Mouse (Mus musculus) midbrain, embryonic 15.5 days (tissue): Measurements from ENCODE around the gene Atp1a4. TPM values are rescaled to one million over a fixed set of nuclear protein-coding genes. Genes with fewer than 3 reads are reported as not detected.

ENCODE experiments used
- ATAC-seq: fragments of 200-750 bp; cut with Nextera tagmentation; replicated peaks from 2 replicates; pipeline ENCODE4 v1.8.0; 2017; ENCODE audit warnings: moderate TSS enrichment
- H3K27ac ChIP-seq: fragments of 300-500 bp; sonication (generic); 2 replicates; pipeline ENCODE4 v1.5.1; 2015; ENCODE audit warnings: mild to moderate bottlenecking, inconsistent platforms
- H3K27me3 ChIP-seq: fragments of 300-500 bp; sonication (generic); replicated peaks from 2 replicates; pipeline ENCODE4 v1.6.1; 2015; ENCODE audit warnings: inconsistent platforms
- H3K36me3 ChIP-seq: fragments of 300-500 bp; sonication (generic); replicated peaks from 2 replicates; pipeline ENCODE4 v1.6.1; 2015; ENCODE audit warnings: inconsistent platforms
- H3K4me1 ChIP-seq: fragments of 300-500 bp; sonication (generic); 2 replicates; pipeline ENCODE4 v1.6.1; 2015; ENCODE audit warnings: inconsistent platforms
- H3K4me2 ChIP-seq: fragments of 300-500 bp; sonication (generic); 2 replicates; pipeline ENCODE4 v1.6.1; 2015; ENCODE audit warnings: inconsistent platforms, mild to moderate bottlenecking, moderate library complexity
- H3K4me3 ChIP-seq: fragments of 300-500 bp; sonication (generic); 2 replicates; pipeline ENCODE4 v1.5.1; 2015; ENCODE audit warnings: mild to moderate bottlenecking, inconsistent platforms
- H3K9ac ChIP-seq: fragments of 300-500 bp; sonication (generic); 2 replicates; pipeline ENCODE4 v1.6.1; 2015; ENCODE audit warnings: mild to moderate bottlenecking, inconsistent platforms
- H3K9me3 ChIP-seq: fragments of 300-500 bp; sonication (generic); 2 replicates; pipeline ENCODE4 v1.6.1; 2016; ENCODE audit warnings: inconsistent platforms
- WGBS: fragments of 180-500 bp; shearing (Covaris S2); methylation state at CpG from one replicate; pipeline ENCODE4 v1.1.7; 2015; ENCODE audit warnings: mixed read lengths; 5-methylcytosine and 5-hydroxymethylcytosine counted together
- polyA plus RNA-seq: library from polyadenylated mRNA; unstranded; fragments of >200 nt; fragmentation: Nextera tagmentation; extraction: Ambion mirVana; gene quantifications from 2 replicates; pipeline ENCODE4 v1.2.1, GENCODE M21; 2015

The Atp1a4 gene
- polyA plus RNA-seq, 1 experiment from 2014 or later, result not detected

DNA sequence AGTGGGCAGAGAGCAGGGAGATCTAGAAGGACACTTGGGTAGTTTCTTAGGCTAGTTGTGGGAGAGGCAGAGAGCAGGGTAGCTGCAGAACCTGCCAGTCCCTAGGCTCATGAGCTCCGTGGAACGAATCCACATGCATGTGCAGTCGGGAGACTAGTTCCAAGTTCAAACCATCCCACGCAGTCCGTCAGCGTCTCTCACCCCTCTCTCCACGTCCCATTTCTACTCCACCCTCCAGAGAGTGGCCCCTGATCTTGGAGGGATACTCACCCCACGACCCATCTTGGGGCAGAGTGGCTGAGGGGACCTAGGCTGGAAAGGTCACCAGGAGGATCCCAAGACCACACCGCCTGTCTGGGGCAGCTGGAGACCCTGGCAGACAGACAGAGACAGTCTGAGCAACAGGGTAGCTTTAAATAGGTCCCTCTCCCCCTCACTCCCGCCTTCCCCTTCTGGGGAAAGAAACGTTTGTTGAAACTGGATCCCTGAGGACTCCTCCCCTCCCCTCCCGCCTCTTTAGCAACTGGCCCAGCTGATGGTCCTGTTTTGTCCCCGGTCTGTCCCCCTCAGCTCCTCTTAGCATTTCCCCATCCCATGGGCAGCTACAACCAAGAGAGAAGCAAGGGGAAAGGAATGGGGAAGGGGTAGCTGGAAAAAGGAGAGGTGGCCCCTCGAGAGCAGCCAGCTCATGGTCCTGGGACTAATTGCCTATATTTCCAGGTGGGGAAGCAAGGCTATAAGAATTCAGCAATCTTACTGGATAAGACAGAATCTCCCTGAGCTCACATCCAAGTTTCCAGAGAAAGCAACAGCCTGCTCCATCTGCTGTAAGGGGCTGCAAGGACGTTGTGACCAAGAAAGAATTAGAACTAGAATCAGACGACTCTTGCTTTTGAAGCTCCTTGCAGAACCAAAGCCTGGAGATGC, 39.7 kb upstream of the Atp1a4 start, which contains the start of gene Atp1a2:
Atp1a2 (minus strand) TSS at position 454 of the 927 bp plus-strand sequence.
- ATAC-seq, result no peak
- H3K4me2 ChIP-seq, result peak within 1 kb of the TSS; percentile 28
- peak within 1 kb of the TSS; percentile 22 for H3K4me3 ChIP-seq
- H3K9me3 ChIP-seq, result no peaks in the 10 kb centered on the region
- H3K9ac ChIP-seq, result 0 out of 2 replicates have a peak within 1 kb of the TSS, but pooled peaks have one; percentile 14
- 10% methylated on average over 16 of the region's 16 CpGs for WGBS
- peak within 1 kb of the TSS; percentile 72 for H3K27ac ChIP-seq
- no peaks in the 10 kb centered on the region for H3K27me3 ChIP-seq
- H3K36me3 ChIP-seq, result no peaks in the 10 kb centered on the region
- peaks cover 20% of the 10 kb centered on the region for H3K4me1 ChIP-seq

DNA sequence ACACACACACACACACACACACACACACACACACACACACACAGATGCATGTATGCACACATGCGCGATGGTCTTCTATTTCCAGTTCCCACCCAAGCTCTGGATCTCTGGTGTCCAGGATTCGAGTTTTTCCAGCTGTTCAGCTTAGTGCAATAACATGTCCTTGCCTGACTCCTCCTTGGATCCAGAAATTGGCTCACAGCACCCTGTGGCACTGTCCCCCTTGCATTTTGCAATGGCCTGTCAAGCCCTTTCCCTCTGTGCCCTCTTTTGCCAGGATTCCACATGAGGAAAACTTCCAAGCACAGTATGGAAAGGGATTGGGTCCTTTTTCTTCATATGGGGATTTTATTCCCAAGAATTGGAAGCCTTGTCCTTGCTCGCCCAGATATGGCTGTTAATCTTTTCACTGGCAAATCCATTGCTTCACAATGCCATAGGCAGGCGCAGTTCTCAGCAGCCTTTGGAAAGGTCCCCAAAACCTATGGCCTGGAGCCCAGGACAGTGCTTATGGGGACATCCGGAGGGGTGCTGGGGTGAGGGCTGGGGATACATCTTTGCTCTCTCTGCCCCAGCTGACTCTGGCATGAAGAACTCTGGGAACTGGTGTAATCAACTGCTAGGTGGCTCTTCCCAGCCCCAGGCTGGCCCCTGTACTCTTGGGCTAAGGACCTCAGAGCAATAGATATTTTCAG, 38.7 kb upstream of the Atp1a4 start:
- Histone ChIP-seq H3K4me2 (peak overlapping the region; percentile 28), H3K4me3 (peak overlapping the region; percentile 22), H3K9ac (0 out of 2 replicates have a peak overlapping the region, but pooled peaks have one; percentile 14), H3K27ac (peak overlapping the region; percentile 72), H3K4me1 (peaks cover 18% of the 10 kb centered on the region), H3K9me3 (no peaks in the 10 kb centered on the region), H3K36me3 (no peaks in the 10 kb centered on the region), H3K27me3 (no peaks in the 10 kb centered on the region)
- no peak for ATAC-seq
- 75% methylated on average over 6 of the region's 6 CpGs for WGBS

DNA sequence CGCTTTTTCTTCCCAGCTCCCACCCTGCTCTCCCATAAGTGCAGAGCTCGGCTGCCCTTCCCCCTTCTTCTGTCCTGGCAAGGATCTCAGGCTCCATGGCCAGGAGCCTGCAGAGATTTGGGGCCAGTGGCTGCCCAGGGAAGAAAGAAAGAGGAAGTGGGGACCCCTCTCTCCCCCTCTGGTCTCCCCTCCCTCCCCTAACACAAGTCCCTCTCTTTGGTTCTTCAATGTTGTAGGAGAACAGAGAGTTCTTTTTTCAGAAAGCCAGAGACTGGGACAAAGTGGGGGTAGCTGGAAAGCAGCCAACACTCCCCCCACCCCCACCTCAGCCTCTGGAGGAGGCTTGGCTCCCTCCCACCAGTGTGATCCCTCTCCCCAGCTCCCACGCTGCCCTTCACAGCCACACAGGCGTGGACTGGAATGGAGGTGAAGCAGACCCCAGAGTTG, 37.6 kb upstream of the Atp1a4 start:
- Histone ChIP-seq H3K27me3 (no peaks in the 10 kb centered on the region), H3K27ac (peak overlapping the region; percentile 72), H3K9ac (no peak overlapping the region), H3K36me3 (no peaks in the 10 kb centered on the region), H3K4me1 (peaks cover 8% of the 10 kb centered on the region), H3K9me3 (no peaks in the 10 kb centered on the region), H3K4me2 (peak overlapping the region; percentile 28; the same call in 1 of the 2 replicates), H3K4me3 (peak overlapping the region; percentile 22; the same call in 1 of the 2 replicates)
- peak; percentile 73 for ATAC-seq
- 35% methylated on average over 4 of the region's 4 CpGs for WGBS

DNA sequence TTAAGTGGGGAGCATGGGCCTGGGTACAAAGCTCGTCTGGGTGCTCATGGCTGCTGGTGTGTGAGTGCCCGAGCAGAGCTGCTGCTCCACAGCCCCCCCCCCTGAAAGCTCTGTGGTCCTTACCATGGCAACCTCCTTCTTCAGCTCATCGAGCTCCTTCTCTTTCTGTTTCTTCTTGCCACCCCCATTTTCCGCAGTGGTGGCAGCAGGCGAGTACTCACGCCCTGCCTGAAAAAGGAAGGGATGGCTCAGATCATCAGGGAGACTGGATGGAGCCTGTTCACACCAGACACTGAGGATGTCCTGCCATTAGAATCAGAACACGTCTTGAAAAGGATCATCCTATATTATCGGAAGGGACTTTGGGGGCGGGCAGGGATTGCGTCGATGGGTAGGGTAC, 35.2 kb upstream of the Atp1a4 start:
- no peaks in the 10 kb centered on the region for H3K27me3 ChIP-seq
- no peak overlapping the region for H3K4me3 ChIP-seq
- H3K9ac ChIP-seq, result no peak overlapping the region
- WGBS, result 82% methylated on average over 11 of the region's 11 CpGs
- no peaks in the 10 kb centered on the region for H3K36me3 ChIP-seq
- H3K27ac ChIP-seq, result no peak overlapping the region
- peaks cover 7% of the 10 kb centered on the region; the same call in 1 of the 2 replicates for H3K4me1 ChIP-seq
- no peak overlapping the region for H3K4me2 ChIP-seq
- no peaks in the 10 kb centered on the region for H3K9me3 ChIP-seq
- no peak for ATAC-seq

DNA sequence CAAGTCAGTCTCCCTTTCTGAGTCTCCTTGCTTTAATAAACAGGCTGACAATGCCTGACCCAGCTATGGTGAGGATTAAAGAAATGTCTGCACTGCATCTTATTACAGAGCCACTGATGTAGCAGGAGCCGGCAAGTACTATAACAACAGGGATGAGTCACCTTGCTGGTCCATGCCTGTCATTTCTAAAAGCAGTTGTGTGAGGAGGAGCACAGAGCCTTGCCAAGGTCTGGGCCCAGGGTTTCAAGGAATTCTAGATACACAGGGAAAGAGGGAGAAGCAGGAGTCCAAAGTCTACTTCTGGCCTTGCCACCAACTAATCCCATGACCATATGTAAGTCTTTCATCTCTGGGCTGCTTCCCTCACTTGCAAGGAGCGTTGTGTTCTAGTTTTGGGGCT, 34.7 kb upstream of the Atp1a4 start:
- no peaks in the 10 kb centered on the region for H3K27me3 ChIP-seq
- ATAC-seq, result no peak
- H3K4me1 ChIP-seq, result peaks cover 7% of the 10 kb centered on the region; the same call in 1 of the 2 replicates
- H3K9me3 ChIP-seq, result no peaks in the 10 kb centered on the region
- H3K4me2 ChIP-seq, result no peak overlapping the region
- H3K36me3 ChIP-seq, result no peaks in the 10 kb centered on the region
- no peak overlapping the region for H3K27ac ChIP-seq
- H3K9ac ChIP-seq, result no peak overlapping the region
- 81% methylated on average over 2 of the region's 2 CpGs for WGBS
- H3K4me3 ChIP-seq, result no peak overlapping the region

DNA sequence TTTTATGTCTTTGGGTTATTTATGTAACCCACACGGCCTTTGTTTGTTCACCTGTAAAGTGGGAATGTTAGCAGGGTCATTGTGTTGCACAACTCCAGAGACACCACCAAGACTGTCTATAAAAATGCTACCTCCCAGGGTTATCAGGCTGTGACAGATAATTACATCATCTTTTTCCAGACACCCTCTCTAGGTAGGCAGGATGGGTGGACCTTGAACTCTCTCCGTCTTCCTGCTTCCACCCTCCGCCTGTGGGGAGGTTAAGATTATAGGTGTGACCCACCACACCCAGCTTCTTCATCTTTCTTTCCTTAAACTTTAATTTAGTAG, 31.4 kb upstream of the Atp1a4 start:
- Histone ChIP-seq H3K9ac (no peak overlapping the region), H3K4me2 (no peak overlapping the region), H3K4me1 (0 out of 2 replicates have a peak, but pooled peaks cover 2% of the 10 kb centered on the region), H3K36me3 (no peaks in the 10 kb centered on the region), H3K9me3 (no peaks in the 10 kb centered on the region), H3K27me3 (no peaks in the 10 kb centered on the region), H3K4me3 (no peak overlapping the region), H3K27ac (no peak overlapping the region)
- ATAC-seq, result no peak
- WGBS, result 92% methylated on average over 3 of the region's 3 CpGs

DNA sequence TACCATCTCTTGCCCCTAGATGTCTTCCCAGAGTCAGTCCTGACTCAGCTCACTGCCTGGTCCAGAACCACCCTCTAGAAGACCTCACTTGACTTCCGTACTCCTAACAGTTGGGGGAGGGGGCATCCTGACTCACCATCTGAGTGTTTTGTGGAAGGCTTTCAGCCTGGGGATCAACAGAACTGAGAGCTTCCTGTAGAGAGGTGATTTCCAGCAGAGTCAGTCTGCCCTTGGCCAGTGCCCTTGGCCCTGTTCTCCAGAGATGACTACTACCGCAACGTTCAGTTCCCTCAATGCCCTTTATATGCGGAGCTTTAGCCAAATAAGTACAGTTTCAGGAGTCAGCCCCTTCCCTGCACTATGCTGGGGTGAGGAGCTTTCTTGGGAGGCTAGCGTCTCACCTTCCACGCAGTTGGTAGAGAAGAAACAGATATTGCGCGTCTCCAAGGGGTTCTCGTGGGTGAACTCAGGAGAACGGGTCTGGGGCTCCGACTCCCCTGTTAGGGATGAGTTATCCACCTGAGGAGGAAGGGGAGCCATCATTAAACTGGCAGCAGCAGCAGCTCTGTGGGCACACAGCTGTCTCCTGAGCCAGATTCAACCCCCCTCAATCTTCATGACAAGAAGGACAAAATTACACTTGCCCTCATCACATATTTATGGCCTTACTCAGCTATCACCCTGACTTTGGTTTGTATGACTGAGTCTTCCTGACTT, 30.8 kb upstream of the Atp1a4 start:
- H3K27ac ChIP-seq, result no peak overlapping the region
- H3K36me3 ChIP-seq, result no peaks in the 10 kb centered on the region
- H3K4me1 ChIP-seq, result no peaks in the 10 kb centered on the region
- H3K27me3 ChIP-seq, result no peaks in the 10 kb centered on the region
- ATAC-seq, result no peak
- no peak overlapping the region for H3K4me2 ChIP-seq
- 92% methylated on average over 11 of the region's 11 CpGs for WGBS
- no peaks in the 10 kb centered on the region for H3K9me3 ChIP-seq
- H3K9ac ChIP-seq, result no peak overlapping the region
- H3K4me3 ChIP-seq, result no peak overlapping the region

DNA sequence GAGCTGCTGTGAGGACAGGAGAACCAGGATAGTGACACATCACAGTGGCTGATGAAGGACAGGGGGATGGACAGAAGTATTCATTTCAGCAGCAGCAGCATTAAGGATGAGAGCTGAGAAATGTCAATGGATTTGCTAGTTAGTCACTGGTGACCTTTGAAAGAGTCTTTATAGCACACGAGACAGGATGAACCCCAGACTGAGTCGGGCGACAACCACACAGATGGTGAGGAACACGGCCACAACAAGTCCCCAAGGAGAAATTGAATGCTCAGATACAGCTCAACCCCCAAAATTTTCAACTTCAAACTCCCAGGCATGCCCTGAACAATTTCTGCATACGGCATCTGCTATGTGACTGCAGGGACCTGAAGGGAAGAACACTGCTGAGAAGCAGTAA, 28.5 kb upstream of the Atp1a4 start:
- Histone ChIP-seq H3K4me2 (no peak overlapping the region), H3K9ac (no peak overlapping the region), H3K4me3 (no peak overlapping the region), H3K27ac (no peak overlapping the region), H3K36me3 (no peaks in the 10 kb centered on the region), H3K4me1 (no peaks in the 10 kb centered on the region), H3K27me3 (no peaks in the 10 kb centered on the region), H3K9me3 (no peaks in the 10 kb centered on the region)
- no peak for ATAC-seq
- 86% methylated on average over 5 of the region's 5 CpGs for WGBS

DNA sequence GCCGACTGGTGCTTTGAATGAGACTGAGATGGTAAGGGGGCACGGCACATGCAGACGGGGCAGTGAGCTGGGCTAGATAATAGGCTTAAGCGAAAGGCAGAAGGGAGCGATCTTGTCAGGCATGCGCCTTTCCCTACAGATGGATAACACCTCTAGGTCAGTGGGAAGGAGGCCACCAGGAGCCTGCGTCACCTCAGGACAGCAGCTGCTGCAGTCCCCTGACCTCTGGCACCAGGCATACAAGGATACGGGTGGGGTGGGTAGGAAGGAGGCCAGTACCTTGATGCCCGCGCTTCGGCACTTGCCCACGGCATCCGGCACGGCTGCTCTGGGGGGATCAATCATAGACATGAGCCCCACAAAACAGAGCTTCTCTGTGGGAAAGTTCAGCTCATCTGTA, 26.0 kb upstream of the Atp1a4 start:
- no peaks in the 10 kb centered on the region for H3K27me3 ChIP-seq
- no peak for ATAC-seq
- H3K4me1 ChIP-seq, result no peaks in the 10 kb centered on the region; the same call in 1 of the 2 replicates
- WGBS, result 85% methylated on average over 14 of the region's 14 CpGs
- H3K9ac ChIP-seq, result no peak overlapping the region
- H3K27ac ChIP-seq, result no peak overlapping the region
- no peaks in the 10 kb centered on the region for H3K9me3 ChIP-seq
- H3K4me3 ChIP-seq, result no peak overlapping the region
- no peak overlapping the region for H3K4me2 ChIP-seq
- no peaks in the 10 kb centered on the region for H3K36me3 ChIP-seq

DNA sequence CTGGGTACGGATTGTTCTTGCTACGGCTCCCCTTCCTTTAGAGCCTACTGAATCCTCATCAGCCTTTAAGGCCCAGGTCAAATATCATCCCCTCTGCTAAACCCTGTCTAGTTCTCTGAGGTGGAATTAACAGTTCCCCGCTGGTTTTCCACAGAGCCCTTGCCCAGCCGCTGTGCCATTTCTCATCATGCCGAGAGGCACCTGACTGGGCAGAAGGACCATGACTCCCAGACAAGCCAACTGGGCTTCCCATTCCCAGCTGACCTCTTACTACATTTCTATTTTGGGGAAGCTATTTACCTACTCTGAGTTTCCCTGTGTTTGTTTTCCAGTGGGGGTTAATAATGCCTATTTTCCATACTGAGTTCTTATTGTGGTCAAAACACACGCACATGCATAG, 24.9 kb upstream of the Atp1a4 start:
- Histone ChIP-seq H3K27ac (no peak overlapping the region), H3K9me3 (no peaks in the 10 kb centered on the region), H3K9ac (no peak overlapping the region), H3K36me3 (no peaks in the 10 kb centered on the region), H3K27me3 (no peaks in the 10 kb centered on the region), H3K4me3 (no peak overlapping the region), H3K4me1 (no peaks in the 10 kb centered on the region; the same call in 1 of the 2 replicates), H3K4me2 (no peak overlapping the region)
- WGBS, result 90% methylated on average over 6 of the region's 6 CpGs
- no peak for ATAC-seq

DNA sequence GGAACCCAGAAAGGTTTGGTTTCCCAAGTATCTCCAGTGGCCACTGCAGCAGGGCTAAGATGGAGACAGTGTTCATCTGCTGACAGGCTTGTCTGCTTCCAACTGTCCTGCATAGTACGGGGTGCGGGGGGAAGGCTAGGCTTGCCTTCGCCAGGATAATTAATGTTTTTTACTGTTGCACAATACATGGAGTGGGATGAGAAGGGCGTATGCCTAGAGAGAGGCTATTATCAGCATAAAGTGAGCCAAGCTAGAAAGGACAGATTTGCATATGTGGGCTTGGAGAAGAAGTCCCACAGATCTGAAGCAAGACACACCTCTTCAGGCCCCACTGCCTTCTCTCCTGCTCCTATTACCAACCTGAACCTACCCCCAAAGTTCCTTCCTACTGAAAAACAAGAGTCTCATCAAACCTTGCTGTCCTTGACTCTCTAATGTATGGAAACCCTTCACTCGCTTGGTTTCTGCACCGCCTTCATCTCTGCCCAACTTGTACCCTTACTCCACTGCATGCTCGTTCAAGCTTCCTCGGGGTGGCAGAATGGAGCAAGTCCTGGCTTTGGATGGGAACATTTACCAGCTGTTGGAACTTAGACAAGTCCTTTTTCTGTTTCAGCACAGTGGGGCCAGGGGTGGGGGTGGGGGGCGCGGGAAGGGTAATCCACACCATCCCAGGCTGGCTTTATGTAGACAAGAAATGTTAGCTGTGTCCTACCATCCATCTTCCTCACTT, 23.5 kb upstream of the Atp1a4 start:
- Histone ChIP-seq H3K36me3 (no peaks in the 10 kb centered on the region), H3K4me1 (no peaks in the 10 kb centered on the region; the same call in 1 of the 2 replicates), H3K4me2 (no peak overlapping the region), H3K27me3 (no peaks in the 10 kb centered on the region), H3K9me3 (no peaks in the 10 kb centered on the region), H3K9ac (no peak overlapping the region), H3K27ac (no peak overlapping the region), H3K4me3 (no peak overlapping the region)
- WGBS, result 86% methylated on average over 10 of the region's 10 CpGs
- no peak for ATAC-seq
